Mouse (Mus musculus) bone marrow macrophage, adult 2 months (primary cell): ENCODE measurements around the gene Cdc42bpb. TPM values are rescaled to one million over a fixed set of nuclear protein-coding genes. Genes with fewer than 3 reads are reported as not detected.

Source experiments
- H3K27ac ChIP-seq: 2 replicates; pipeline ENCODE4 v1.5.1; 2012; ENCODE audit warnings: low read depth, low read length; ENCODE audit not compliant: insufficient read depth
- H3K4me1 ChIP-seq: 2 replicates; pipeline ENCODE4 v1.6.1; 2012; ENCODE audit warnings: low read length; ENCODE audit not compliant: control insufficient read depth, insufficient read depth
- H3K4me3 ChIP-seq: 2 replicates; pipeline ENCODE4 v1.5.1; 2012; ENCODE audit warnings: mild to moderate bottlenecking, low read length, moderate library complexity; ENCODE audit not compliant: insufficient read depth
- CTCF ChIP-seq: IDR thresholded peaks from 2 replicates; pipeline ENCODE4 v1.5.1; 2012; ENCODE audit warnings: low read depth, mild to moderate bottlenecking, low read length, moderate library complexity
- POLR2A ChIP-seq: IDR thresholded peaks from 2 replicates; pipeline ENCODE4 v1.6.1; 2012; ENCODE audit warnings: mild to moderate bottlenecking, low read depth, low read length, borderline replicate concordance
- polyA plus RNA-seq: library from polyadenylated mRNA; stranded (reverse); fragments of >200 nt; gene quantifications from 2 replicates; pipeline ENCODE4 v1.2.4, GENCODE M21; 2012; ENCODE audit not compliant: missing spikeins, insufficient read depth, insufficient read length

Gene Cdc42bpb
- polyA plus RNA-seq, 1 experiment = 41.6 TPM

DNA sequence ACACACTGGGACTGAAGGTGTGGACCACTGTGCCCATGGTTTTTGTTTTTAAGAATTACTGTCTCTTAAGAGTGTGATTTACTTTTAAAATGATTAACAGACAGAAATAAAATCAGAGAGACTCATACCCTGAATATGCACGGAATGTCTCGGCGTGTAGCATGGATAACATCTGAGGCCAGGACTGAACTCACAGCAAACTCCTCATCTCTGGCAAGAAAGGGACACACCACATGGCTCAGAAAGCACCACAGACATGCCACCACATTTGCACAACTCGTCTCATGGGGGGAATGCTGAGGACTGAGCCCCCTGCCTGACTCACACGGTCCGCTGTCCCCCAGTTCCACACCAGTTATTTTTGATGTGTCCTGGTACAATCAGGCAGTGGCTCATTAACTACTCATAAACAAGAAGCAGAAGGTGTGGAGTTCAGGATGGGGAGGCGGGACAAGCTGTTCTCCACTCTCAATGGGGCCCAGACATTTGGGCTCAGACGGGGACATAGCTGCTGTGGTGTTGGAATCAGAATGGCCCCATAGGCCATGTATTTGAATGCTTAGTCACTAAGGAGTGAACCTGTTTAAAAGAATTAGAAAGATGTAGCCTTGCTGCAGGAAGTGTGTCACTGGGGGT is 73.7 kb downstream of the Cdc42bpb start:
- H3K4me1 ChIP-seq = no peaks in the 10 kb centered on the region
- TF ChIP-seq POLR2A (no peak), CTCF (no peak)
- no peak overlapping the region for H3K4me3 ChIP-seq
- H3K27ac ChIP-seq = no peak overlapping the region

DNA sequence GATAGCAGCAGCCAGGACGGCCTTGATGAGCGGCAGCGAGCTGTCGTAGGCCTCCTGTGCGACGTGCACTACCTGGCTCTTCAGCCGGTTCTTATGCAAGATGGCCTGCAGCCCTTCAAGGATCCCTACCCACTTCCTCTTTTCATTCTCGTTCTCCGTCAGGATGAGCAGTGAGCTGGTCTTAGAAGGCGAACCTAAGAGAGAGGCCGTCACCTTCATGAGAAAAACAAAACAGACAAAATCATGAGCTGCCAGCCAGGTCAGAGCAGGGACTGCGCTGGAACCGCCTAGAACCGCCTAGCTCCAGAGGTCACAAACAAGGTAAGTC is 75.5 kb downstream of the Cdc42bpb start:
- TF ChIP-seq CTCF (no peak), POLR2A (no peak)
- H3K27ac ChIP-seq = no peak overlapping the region

DNA sequence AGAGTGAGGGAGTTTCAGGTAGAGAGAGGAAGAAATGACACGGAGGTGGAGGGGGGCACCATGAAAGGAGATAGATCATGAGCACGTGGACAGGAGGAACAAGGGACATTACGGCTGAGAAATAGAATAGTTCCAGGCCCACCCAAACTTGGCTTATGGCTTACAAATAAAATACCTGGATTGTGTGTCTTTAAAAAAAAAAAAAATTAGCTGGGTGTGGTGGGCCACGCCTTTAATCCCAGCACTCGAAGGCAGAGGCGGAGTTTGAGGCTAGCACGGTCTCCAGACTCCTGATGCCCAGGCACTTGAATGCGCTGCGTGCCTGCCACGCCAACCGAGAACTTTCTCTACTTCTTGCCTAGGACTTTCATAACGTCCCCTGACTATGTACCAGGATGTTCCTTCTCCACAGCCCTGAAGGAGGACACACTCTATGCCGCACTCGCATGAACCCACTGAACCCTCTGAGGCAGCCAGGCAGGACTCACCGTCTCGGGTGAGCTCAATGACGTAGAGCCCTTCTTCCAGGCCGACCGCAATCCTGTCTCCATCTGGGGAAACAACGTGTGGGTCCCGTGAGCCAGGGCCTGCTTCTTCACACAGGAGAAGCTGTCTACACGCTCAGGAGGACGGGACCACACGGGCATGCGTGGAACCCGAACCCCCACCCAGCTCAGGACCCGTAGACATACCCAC is 76.0 kb downstream of the Cdc42bpb start:
- Histone ChIP-seq H3K27ac (no peak overlapping the region), H3K4me3 (no peak overlapping the region), H3K4me1 (no peaks in the 10 kb centered on the region)
- TF ChIP-seq CTCF = no peak
- TF ChIP-seq POLR2A = no peak

More for the DNA sequence above, 75.5 kb downstream of the Cdc42bpb start:
- Histone ChIP-seq H3K4me1 (no peaks in the 10 kb centered on the region), H3K4me3 (no peak overlapping the region)

DNA sequence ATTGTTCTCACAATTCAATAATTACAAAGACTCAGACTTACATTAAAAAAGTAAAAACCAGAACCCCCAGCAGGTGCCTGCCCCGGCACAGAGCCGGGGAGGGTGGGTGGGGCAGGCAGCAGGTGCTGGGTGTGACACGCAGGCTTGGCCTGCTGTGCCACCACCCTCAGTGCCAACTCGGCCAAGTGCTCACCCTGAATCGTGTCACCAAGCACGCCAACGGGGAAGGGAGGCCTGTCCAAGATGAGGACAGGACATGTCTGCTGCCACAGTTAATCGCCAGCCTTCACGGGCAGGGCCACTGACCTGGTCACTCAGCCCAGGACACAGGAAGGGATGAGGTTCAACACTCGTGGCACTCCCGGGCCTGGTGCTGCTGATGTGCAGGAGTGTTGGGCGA is 84.5 kb downstream of the Cdc42bpb start:
- TF ChIP-seq CTCF (no peak), POLR2A (no peak)
- Histone ChIP-seq H3K4me3 (no peak overlapping the region), H3K4me1 (no peaks in the 10 kb centered on the region), H3K27ac (no peak overlapping the region)

DNA sequence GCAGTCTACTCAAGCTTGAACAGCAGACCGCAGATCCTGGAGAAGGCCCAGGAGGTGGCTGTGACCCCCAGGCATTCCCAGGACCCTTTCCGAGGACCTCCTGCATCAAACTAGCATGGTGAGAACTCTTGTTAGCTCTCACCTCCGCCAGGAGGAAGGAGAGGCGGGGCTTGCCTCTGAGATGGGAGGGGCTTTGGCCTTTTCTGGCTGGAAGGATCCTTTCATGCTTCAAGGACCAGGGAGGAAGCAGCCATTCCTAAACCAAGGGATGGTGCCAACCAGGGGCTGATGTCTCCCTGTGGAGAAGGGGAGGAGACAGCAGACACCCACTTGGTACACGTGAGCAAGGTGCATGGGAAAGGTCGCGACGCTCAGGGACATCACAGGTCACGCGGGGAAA is 93.0 kb downstream of the Cdc42bpb start:
- H3K27ac ChIP-seq = no peak overlapping the region
- H3K4me1 ChIP-seq = no peaks in the 10 kb centered on the region
- TF ChIP-seq CTCF = no peak
- H3K4me3 ChIP-seq = no peak overlapping the region

DNA sequence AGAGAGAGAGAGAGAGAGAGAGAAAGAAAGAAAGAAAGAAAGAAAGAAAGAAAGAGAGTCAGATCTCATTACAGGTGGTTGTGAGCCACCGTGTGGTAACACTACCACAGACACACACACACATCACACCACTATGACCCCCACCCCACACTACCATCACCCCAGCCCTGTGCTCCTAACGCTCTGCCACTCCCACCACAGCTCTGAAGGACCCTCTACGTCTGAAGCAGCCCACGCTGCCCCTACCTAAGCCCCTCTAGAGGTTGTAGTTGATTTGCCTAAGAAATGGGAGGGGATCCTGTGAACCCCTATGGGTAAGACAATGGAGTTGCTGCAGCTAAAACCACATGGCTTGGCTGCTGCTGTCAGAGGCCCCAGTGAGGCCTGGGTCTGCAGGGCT is 93.9 kb downstream of the Cdc42bpb start:
- no peak for TF ChIP-seq CTCF
- TF ChIP-seq POLR2A = no peak
- H3K4me1 ChIP-seq = no peaks in the 10 kb centered on the region
- no peak overlapping the region for H3K27ac ChIP-seq
- no peak overlapping the region for H3K4me3 ChIP-seq

DNA sequence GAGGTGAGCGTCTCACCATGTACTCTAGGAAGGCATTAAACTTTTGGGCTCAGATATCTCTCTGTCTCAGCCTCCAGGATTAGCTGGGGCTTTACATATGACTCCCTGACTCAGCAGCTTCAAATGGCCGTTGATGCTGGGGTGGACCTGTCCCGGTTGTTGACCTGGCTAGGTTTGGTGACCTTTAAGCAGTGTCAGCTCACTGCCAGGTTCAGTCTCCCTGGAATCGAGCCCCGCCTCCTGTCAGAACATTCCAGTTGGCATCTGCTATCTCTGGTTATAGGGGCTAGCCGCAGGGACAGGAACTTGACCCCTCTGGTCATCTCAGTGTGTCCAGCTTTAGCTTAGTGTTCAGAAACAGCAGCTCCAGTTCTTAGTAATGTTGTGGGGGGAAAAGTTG is 101.1 kb downstream of the Cdc42bpb start:
- H3K4me1 ChIP-seq = no peaks in the 10 kb centered on the region
- no peak for TF ChIP-seq POLR2A
- TF ChIP-seq CTCF = no peak
- H3K27ac ChIP-seq = no peak overlapping the region
- no peak overlapping the region for H3K4me3 ChIP-seq

DNA sequence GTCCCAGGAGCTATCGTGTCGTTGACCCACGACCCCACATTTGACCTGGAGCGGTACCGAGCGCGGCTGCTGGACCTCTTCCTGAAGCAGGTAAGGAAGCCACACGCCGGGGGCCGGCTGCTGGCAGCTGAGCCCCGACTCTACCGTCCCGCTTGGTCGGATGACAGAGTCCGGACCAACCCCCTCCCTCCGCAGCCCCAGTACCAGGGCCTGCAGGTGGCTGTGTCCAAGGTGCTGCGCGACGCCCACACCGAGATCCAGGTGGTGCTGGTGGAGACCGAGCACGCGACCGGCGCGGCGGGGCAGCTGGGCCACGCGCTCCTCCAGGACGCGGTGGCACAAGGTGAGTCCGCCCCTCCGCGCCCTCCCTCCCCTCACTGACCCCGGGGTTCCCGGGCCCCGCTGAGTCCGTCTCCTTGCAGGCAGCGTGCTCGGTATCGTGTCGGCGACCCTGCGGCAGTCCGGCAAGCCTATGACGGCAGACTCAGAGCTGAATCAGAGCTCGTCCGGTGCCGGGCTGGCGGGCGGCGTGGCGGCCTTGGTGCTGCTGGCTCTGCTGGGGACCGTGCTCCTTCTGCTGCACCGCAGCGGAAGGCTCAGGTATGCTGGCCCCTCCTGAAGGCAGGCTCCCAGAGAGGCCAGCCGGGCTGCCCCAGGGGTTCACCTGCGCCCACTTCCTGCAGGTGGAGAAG is 102.2 kb downstream of the Cdc42bpb start:
- Histone ChIP-seq H3K4me1 (no peaks in the 10 kb centered on the region), H3K4me3 (peak overlapping the region; percentile 36), H3K27ac (no peak overlapping the region)
- TF ChIP-seq POLR2A (no peak), CTCF (no peak)

DNA sequence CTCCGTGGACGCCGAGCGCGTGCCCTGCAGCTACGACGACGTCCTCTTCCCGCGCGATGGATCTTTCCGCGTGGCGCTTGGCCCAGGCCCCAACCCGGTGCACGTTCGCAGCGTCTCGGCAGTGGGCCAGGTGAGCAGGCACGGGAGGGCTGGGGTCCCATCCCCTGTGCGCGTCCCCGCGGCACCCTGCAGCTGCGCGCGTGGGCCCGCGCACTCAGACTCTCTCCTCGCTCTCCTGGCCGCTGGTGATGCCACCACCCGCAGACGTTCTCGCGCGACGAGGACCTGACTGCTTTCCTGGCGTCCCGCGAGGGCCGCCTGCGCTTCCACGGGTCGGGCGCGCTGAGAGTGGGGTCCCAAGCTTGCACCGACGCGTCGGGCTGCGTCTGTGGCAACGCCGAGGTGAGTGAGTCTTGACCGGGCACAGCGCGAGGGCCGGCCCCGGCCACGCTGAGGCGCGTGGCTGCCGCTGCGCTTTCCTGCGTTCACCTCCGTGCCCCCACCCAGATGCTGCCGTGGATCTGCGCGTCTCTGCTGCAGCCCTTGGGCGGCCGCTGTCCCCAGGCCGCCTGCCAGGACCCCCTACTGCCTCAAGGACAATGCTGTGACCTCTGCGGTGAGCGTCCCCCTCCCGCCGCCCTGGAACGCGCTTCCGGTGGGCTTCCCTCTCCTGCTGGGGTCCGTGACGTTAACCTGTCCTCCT is 102.9 kb downstream of the Cdc42bpb start:
- H3K4me1 ChIP-seq = no peaks in the 10 kb centered on the region
- no peak overlapping the region for H3K27ac ChIP-seq
- no peak for TF ChIP-seq POLR2A
- no peak for TF ChIP-seq CTCF
- H3K4me3 ChIP-seq = peak overlapping the region; percentile 36

DNA sequence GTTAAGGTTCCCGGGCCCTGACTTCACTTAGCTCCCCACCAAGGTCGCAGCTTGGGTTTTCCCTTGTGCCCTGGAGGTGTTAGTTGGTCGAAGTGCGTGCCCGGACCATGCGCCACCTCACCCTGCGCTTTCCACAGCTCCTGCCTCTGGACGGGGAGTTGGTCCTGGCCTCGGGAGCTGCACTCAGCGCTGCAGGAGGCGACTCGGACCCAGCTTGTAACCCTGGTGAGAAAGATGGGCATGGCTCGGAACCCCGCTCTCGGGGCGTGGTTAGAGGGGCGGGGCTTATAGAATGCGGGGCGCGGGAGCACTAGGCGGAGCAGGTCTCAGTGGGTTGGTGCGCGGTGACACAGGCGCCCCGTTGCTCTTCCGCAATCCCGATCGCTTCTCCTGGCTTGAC is 103.5 kb downstream of the Cdc42bpb start:
- Histone ChIP-seq H3K4me3 (peak overlapping the region; percentile 36), H3K27ac (no peak overlapping the region), H3K4me1 (no peaks in the 10 kb centered on the region)
- TF ChIP-seq POLR2A (no peak), CTCF (no peak)
